Mouse (Mus musculus) spleen, adult 10 weeks (tissue): ENCODE results near the gene Olfr247. TPM values are rescaled to one million over a fixed set of nuclear protein-coding genes. Genes with fewer than 3 reads are reported as not detected.

Source experiments
- polyA plus RNA-seq: library from polyadenylated mRNA; stranded (reverse); fragments of 350-450 nt; fragmentation: Illumina TruSeq; extraction: RNeasy Lipid Tissue Mini Kit (QIAGEN cat#74804); gene quantifications from one replicate; pipeline ENCODE4 v1.2.3, GENCODE M21; 2015; ENCODE audit warnings: low replicate concordance; ENCODE audit not compliant: insufficient read depth

Olfr247 gene
- not detected for polyA plus RNA-seq

DNA sequence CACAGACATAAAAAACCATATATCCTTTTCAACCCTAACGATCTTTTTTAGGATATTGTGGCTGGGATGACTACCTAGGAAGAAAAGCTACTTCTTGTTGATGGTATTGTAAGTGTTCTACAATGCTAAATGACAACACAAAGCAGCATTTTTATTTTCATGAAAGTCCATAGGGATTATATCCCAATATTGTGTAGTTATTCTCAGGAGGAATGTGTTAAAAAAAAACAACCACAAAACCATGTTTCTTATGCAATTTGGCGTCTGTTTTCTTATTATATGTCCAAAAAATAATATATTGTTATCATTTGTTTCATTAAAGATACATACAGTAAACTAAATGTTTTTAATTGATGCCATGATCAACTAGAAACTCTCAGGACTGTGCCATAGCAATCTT is at the start of gene Olfr247:
Gene Olfr247 (minus strand): TSS at position 101 of the 400 bp plus-strand sequence.

GRCm38 (mm10) chr10:130012321-130012720 is 36.4 kb upstream of the Olfr247 start, which contains the start of gene Olfr820:
Olfr820 (plus strand) TSS chr10:130012621.

GRCm38 (mm10) chr10:129984962-129985361 is 9.0 kb upstream of the Olfr247 start, which contains the start of gene Gm10310:
Gm10310 (minus strand) TSS chr10:129985062.

DNA sequence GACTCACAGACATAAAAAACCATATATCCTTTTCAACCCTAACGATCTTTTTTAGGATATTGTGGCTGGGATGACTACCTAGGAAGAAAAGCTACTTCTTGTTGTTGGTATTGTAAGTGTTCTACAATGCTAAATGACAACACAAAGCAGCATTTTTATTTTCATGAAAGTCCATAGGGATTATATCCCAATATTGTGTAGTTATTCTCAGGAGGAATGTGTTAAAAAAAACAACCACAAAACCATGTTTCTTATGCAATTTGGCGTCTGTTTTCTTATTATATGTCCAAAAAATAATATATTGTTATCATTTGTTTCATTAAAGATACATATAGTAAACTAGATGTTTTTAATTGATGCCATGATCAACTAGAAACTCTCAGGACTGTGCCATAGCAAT is 8.8 kb downstream of the Olfr247 start, which contains the start of gene Olfr819:
Gene Olfr819 (minus strand): TSS at position 101 of the 400 bp plus-strand sequence.

DNA sequence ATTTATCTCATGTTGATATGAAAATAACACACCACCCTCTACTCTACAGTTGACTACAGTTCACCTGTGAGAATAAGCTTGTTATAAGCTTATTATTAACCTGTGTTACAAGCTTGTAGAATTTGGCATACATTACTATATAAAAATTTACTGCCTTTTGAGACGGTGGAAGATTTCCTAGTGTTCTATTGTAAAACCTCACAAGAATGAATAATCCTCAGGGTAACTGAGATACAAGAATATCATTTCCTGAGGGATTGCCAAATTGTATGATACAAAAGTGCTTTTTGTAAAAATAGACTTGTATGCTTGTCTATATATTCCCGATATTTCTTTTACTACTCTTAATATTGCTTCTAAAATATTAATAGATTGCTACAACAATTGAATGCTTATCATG is 26.9 kb downstream of the Olfr247 start, which contains the start of gene Olfr818:
Gene Olfr818 (minus strand): TSS at position 101 of the 400 bp plus-strand sequence.

Other genes starting within 250 kb of the Olfr247 start
- not detected for gene Olfr805, start 246.8 kb downstream of the Olfr247 start, polyA plus RNA-seq
- not detected for gene Olfr806, start 234.2 kb downstream of the Olfr247 start, polyA plus RNA-seq
- not detected for gene Olfr807, start 218.3 kb downstream of the Olfr247 start, polyA plus RNA-seq
- gene Olfr808, start 210.7 kb downstream of the Olfr247 start, polyA plus RNA-seq = not detected
- not detected for gene Olfr809, start 201.5 kb downstream of the Olfr247 start, polyA plus RNA-seq
- gene Olfr810, start 181.2 kb downstream of the Olfr247 start, polyA plus RNA-seq = not detected
- not detected for gene Olfr811, start 171.7 kb downstream of the Olfr247 start, polyA plus RNA-seq
- gene Olfr812, start 130.0 kb downstream of the Olfr247 start, polyA plus RNA-seq = not detected
- gene Olfr813, start 120.8 kb downstream of the Olfr247 start, polyA plus RNA-seq = not detected
- not detected for gene Olfr814, start 96.3 kb downstream of the Olfr247 start, polyA plus RNA-seq
- gene Olfr815, start 70.3 kb downstream of the Olfr247 start, polyA plus RNA-seq = not detected
- gene Olfr816, start 60.5 kb downstream of the Olfr247 start, polyA plus RNA-seq = not detected
- gene Olfr818, start 27.0 kb downstream of the Olfr247 start, polyA plus RNA-seq = not detected
- not detected for gene Olfr819, start 8.9 kb downstream of the Olfr247 start, polyA plus RNA-seq
- gene Gm10310, start 8.9 kb upstream of the Olfr247 start, polyA plus RNA-seq = not detected
- gene Olfr820, start 36.5 kb upstream of the Olfr247 start, polyA plus RNA-seq = not detected
- gene Olfr821, start 54.2 kb upstream of the Olfr247 start, polyA plus RNA-seq = not detected
- gene Olfr822, start 95.1 kb upstream of the Olfr247 start, polyA plus RNA-seq = not detected
- not detected for gene Olfr823, start 139.2 kb upstream of the Olfr247 start, polyA plus RNA-seq
- not detected for gene Olfr824, start 153.9 kb upstream of the Olfr247 start, polyA plus RNA-seq
- gene Olfr825, start 190.6 kb upstream of the Olfr247 start, polyA plus RNA-seq = not detected
- not detected for gene Olfr826, start 208.0 kb upstream of the Olfr247 start, polyA plus RNA-seq
- gene Olfr827, start 238.3 kb upstream of the Olfr247 start, polyA plus RNA-seq = not detected